Mouse (Mus musculus) neural tube, embryonic 12.5 days (tissue): Measurements from ENCODE around the gene Fgfbp3. TPM values are rescaled to one million over a fixed set of nuclear protein-coding genes. Genes with fewer than 3 reads are reported as not detected.

ENCODE experiments used
- polyA plus RNA-seq: library from polyadenylated mRNA; unstranded; fragments of >200 nt; fragmentation: Nextera tagmentation; extraction: Ambion mirVana; gene quantifications from 2 replicates; pipeline ENCODE4 v1.2.1, GENCODE M21; 2016

The Fgfbp3 gene
- polyA plus RNA-seq, 1 experiment from 2014 or later, result 99.2 TPM

Other genes starting within 250 kb of the Fgfbp3 start
- 3.5 and 3.9 TPM in 2 replicates for gene Ppp1r3c, start 183.0 kb downstream of the Fgfbp3 start, polyA plus RNA-seq
- gene Tnks2, start 85.4 kb downstream of the Fgfbp3 start, polyA plus RNA-seq, result 81.8 and 85.3 TPM in 2 replicates
- 15.7 and 17.3 TPM in 2 replicates for gene Btaf1, start 6.5 kb upstream of the Fgfbp3 start, polyA plus RNA-seq